Mouse (Mus musculus): ENCODE measurements at regions not wholly inside any gene's neighbourhood (a gene's known extent, or its start where the extent isn't known, plus 50 kb on each side); places are given as distances from the start of the nearest gene placed in this dataset.

- no peak for DNase-seq
These were observed 88.3 kb upstream of the Bmper start for GRCm38 (mm10) chr9:23134421-23135118.

- DNase-seq = no peak
These were observed 86.4 kb upstream of the Bmper start for GRCm38 (mm10) chr9:23136511-23136910.

- DNase-seq = no peak
These were observed 85.1 kb upstream of the Bmper start for GRCm38 (mm10) chr9:23137682-23138210.

- DNase-seq = no peak
These were observed 83.2 kb upstream of the Bmper start for GRCm38 (mm10) chr9:23139580-23140162.

- no peak for DNase-seq
These were observed 78.6 kb upstream of the Bmper start for GRCm38 (mm10) chr9:23144281-23144680.

- no peak for DNase-seq
These were observed 72.5 kb upstream of the Bmper start for GRCm38 (mm10) chr9:23150338-23150737.

GRCm38 (mm10) chr9:23150874-23151273 lies 72.0 kb upstream of the Bmper start:
- no peak for DNase-seq

GRCm38 (mm10) chr9:23151953-23152490 lies 70.9 kb upstream of the Bmper start:
- DNase-seq = peak in 1 of 2 experiments; percentile 10

GRCm38 (mm10) chr9:23156820-23157570 lies 65.9 kb upstream of the Bmper start:
- peak; percentile 10 to 20 for DNase-seq

- no peak for DNase-seq
These were observed 64.4 kb upstream of the Bmper start for GRCm38 (mm10) chr9:23158499-23158898.

- DNase-seq = no peak
These were observed 61.5 kb upstream of the Bmper start for GRCm38 (mm10) chr9:23161346-23161745.

GRCm38 (mm10) chr9:23167056-23167591 lies 55.8 kb upstream of the Bmper start:
- DNase-seq = no peak

GRCm38 (mm10) chr9:23167716-23168115 lies 55.2 kb upstream of the Bmper start:
- no peak for DNase-seq

- no peak for DNase-seq
These were observed 54.7 kb upstream of the Bmper start for GRCm38 (mm10) chr9:23168149-23168548.

- no peak for DNase-seq
These were observed 51.5 kb upstream of the Bmper start for GRCm38 (mm10) chr9:23171361-23171760.
